Mouse (Mus musculus): ENCODE data around the gene Cyp4f17.
A peak's percentile ranks its signal among the peaks of the same experiment; 100 is the strongest.
"Not testable (repeated sequence)": the region's sequence is repeated elsewhere in the genome, so short reads cannot be mapped to it uniquely, and the experiment has no call there.

Gene Cyp4f17

DNA sequence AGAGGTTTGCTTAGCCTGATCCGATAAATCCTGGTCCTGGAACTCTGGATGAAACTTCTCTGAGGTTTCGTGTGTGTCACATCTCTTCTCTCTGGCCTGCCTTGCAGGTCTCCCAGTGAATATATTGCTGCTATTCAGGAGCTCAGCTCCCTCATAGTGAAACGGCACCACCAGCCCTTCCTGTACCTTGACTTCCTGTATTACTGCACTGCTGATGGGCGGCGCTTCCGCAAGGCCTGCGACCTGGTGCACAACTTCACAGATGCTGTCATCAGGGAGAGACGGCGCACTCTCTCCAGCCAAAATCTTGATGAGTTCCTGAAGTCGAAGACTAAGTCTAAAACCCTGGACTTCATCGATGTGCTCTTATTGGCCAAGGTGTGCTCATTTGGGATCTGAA, 18.0 kb downstream of the Cyp4f17 start:
- ATAC-seq (ENCODE audit: insufficient number of reproducible peaks, low FRiP score, low TSS enrichment) = no peak

DNA sequence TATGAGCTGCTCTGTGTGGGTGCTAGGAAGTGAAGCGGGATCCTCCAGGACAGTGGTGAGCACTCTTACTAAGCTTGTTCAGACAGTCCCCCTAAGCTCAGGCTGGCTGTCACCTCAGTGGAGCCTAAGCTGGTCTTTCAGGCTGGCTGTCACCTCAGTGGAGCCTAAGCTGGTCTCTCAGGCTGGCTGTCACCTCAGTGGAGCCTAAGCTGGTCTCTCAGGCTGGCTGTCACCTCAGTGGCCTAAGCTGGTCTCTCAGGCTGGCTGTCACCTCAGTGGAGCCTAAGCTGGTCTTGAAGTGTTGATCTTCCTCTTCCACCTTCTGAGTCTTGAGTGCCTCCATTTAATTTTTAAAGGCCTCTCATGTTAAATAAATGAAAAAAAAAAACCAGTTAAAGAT, 20.5 kb downstream of the Cyp4f17 start:
- not testable (repeated sequence) for ATAC-seq (ENCODE audit: insufficient number of reproducible peaks, low FRiP score, low TSS enrichment)

DNA sequence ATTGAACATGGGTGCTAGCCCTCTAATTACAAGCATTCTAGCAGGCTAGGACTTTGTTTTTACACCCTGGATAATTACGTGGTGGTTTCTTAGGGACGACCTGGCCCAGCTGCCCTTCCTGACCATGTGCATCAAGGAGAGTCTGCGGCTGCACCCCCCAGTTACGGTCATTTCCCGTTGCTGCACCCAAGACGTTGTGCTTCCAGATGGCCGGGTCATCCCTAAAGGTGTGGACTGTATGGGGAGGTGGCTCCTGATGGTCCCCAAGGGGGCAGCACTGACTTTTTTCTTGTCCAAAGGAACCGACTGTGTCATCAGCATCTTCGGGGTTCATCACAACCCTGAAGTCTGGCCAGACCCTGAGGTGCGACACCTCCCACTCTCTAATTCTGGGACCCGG, 21.9 kb downstream of the Cyp4f17 start:
- ATAC-seq (ENCODE audit: insufficient number of reproducible peaks, low FRiP score, low TSS enrichment) = no peak

DNA sequence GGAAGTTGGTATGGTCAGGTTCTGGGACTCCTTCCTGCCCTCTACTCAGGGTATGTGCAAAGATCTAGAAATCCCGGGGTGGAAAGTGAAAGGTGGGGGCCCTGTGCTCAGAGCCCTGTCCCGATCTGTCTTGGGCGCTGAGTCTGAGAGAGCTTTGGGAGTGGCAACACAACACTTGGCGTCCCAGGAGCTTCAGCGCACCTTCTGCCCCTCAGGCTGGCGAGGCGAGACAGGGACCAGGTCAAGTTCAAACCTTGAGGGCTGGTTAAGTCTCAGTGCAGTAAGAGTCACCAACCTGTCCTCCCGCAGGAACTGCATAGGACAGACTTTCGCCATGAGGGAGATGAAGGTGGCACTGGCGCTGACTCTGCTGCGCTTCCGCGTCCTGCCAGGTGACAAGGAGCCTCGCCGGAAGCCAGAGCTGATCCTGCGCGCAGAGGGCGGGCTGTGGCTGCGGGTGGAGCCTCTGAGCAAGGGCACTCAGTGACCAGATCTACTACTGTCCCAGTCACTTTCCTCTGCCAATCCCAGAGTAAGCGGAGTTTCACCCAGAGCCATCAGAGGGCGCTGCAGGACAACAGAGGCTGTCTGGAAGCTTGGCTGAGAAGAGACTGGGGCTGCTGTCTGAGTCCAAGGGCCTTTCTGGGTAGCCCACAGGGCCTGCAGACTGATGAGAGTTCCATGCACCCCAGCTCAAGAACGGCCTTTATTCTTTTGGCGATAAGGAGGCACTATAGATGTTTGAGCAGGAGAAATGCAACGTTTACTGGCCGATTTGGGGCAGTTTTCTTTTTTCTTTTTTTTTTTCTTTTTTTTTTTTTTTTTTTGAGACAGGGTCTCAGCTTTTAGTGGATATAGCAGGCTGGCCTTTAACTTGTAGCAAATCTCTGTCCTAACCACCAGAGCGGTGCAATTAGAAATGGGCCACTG, 22.8 kb downstream of the Cyp4f17 start:
- ATAC-seq (ENCODE audit: insufficient number of reproducible peaks, low FRiP score, low TSS enrichment) = peak; percentile 90

DNA sequence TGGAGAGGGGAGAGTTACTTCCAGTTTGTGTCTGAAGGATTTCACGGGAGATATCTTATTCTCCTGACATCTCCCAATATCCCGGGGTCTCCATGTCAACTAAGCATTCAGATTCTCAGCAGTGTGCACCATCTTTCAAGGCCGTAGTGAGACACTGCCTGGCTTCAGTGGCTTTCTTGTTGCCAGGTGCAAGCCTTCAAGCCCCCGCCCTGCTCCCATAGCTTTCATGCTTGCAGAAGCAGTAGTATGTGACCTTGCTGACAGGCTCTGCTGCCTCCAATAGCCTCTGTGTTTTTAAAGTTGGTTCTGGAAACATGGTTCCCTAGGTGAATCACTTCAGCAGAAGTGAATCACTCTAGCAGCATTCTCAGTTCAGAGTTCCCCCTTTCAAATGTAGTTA, 26.5 kb downstream of the Cyp4f17 start:
- not testable (repeated sequence) for ATAC-seq (ENCODE audit: insufficient number of reproducible peaks, low FRiP score, low TSS enrichment)

DNA sequence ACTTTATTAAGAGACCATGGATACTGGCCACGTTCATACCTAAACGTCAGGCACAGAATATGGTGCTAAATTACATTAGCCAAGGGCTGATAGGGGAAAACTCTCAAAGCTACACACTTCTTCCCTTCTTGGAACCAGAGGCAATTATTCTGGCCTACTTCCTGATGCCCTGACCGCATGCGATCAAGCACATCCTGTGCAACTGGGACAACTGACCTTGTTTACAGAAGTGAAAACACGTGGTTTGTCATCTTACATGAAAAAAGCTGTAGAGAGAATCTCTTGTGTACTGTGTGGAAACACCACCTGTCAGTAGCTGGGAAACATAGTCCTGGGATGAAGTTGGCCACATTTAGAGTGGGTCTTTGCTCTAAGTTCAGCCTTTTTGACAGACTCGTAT, 28.2 kb downstream of the Cyp4f17 start:
- ATAC-seq (ENCODE audit: insufficient number of reproducible peaks, low FRiP score, low TSS enrichment) = no peak

DNA sequence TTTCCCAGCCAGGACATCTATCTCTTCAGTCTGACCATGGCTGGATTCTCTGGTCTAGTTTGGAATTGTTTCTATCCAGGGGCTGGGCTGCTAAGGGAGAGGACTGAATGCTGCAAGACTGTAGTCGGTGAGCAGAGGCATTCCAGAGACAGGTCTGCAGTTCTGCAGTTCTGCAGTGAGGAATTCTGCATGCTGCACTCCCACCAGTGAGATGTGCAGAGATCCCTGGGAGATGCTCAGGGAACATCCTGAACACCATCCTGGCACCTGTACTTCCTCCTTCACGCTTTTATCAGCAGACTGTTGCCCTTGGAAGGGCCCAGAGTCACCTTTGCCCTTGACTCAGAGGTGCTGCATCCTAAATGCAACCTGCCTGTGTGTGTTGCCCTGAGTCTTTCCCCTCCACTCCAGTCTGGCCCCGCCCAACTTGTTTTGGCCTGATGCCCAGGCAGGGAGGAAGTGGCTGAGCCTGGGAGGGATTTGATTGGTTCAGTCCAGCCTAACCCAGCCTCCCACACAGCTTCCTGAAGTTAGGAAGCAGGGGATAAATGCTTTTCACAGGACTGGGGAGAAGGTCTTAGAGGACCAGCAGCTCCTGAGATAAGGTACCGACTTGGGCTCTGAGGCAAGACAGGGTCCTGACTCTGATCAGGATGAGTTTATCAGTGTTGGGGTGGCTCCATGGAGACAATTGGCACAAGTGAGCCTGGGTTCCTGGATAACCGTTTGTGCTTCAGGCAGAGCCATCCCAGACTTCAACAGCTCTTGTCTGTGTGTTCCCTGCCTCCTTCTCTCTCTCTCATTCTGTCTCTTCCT, 30.4 kb downstream of the Cyp4f17 start, which contains the start of gene Cyp4f16:
Cyp4f16 (plus strand) TSS at position 508 of the 816 bp plus-strand sequence.
- ATAC-seq (ENCODE audit: insufficient number of reproducible peaks, low FRiP score, low TSS enrichment) = peak; percentile 79

DNA sequence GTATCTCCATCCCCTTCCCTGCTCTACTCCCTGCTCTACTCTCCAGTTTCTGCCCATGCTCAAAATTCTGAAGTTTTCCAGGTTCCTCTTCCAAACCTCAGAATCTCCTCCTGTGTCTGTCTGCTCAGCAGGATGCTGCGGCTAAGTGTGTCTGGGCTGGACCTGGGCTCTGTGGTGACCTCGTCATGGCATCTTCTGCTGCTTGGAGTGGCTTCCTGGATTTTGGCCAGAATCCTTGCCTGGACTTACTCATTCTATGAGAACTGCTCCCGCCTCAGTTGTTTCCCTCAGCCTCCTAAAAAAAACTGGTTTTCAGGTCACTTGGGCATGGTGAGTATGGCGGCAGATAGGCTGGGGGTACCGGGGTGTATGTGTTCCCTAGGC, 31.0 kb downstream of the Cyp4f17 start:
- no peak for ATAC-seq (ENCODE audit: insufficient number of reproducible peaks, low FRiP score, low TSS enrichment)

DNA sequence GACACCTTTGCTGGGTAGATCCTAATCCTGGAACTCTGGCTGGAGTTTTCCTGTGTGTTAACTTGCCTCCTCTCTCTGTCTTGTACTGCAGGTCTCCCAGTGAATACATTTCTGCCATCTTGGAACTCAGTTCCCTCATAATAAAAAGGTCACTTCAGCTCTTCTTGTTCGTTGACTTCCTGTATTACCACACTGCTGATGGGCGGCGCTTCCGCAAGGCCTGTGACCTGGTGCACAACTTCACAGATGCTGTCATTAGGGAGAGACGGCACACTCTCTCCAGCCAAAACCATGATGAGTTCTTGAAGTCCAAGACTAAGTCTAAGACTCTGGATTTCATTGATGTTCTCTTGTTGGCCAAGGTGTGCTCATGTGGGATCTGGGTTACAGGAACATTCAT, 38.9 kb downstream of the Cyp4f17 start:
- not testable (repeated sequence) for ATAC-seq (ENCODE audit: insufficient number of reproducible peaks, low FRiP score, low TSS enrichment)

DNA sequence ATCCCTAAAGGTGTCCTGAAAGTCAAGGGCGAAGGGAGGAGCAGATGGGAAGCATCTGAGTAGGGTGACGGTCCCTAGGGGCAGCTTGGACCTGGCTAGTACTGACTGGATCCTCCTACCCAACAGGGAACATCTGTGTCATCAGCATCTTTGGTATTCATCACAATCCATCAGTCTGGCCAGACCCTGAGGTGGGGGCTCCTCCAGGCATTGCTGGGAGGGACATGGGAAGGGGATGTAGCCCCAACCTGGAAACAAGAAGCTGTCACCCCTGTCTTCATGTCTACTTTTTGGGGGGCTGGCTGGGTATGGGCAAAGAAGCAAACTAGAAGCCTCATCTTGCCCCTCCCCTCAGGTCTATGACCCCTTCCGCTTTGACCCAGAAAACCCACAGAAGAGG, 44.5 kb downstream of the Cyp4f17 start:
- ATAC-seq (ENCODE audit: insufficient number of reproducible peaks, low FRiP score, low TSS enrichment) = not testable (repeated sequence)

DNA sequence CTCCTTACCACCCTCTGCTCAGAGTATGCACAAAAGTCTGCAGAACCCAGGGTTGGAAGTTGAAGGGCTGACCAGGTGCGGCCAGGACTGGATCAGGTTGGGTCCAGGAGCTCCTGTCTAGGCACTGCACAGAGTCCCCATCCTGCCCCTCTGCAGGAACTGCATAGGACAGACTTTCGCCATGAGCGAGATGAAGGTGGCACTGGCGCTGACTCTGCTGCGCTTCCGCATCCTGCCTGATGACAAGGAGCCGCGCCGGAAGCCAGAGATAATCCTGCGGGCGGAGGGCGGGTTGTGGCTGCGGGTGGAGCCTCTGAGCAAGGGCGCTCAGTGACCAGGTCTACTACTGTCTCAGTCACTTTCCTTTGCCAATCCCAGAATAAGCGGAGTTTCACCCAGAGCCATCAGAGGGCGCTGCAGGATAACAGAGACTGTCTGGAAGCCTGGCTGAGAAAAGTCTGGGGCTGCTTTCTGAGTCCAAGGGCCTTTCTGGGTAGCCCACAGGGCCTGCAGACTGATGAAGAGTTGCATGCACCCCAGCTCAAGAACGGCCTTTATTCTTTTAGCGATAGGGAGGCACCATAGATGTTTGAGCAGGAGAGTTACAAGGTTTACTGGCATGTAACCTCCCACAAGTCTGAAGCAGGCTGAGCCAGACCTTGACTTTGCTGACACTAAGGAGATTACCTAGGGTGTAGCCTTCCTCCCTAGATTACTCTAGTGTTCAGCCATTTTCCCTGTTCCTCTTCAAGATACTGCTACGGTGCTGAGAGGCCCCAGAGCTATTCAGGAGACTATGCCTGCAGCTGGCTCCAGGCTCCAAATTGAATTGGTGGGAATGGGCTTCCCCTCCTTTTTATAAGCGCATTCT, 45.3 kb downstream of the Cyp4f17 start:
- ATAC-seq (ENCODE audit: insufficient number of reproducible peaks, low FRiP score, low TSS enrichment) = peak; percentile 97

DNA sequence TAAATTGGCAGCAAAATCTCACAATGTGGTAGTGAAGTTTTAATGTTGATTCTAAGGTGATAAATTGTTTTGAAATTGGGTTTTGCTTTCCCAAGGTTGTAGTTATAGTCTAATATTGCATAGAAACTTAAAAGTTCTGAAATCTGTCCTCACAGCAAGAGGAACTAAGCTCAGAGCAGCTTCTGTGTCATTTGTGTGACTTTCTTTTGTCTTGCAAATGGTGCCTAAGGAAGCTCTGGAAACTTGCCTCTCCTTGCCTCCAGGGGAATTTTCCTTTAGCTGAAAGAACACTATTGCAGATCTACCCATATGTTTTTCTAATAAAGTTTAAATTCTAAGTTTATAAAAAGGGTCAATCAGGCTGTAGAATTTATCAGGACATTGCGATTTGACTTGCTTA, 47.2 kb downstream of the Cyp4f17 start:
- ATAC-seq (ENCODE audit: insufficient number of reproducible peaks, low FRiP score, low TSS enrichment) = not testable (repeated sequence)

DNA sequence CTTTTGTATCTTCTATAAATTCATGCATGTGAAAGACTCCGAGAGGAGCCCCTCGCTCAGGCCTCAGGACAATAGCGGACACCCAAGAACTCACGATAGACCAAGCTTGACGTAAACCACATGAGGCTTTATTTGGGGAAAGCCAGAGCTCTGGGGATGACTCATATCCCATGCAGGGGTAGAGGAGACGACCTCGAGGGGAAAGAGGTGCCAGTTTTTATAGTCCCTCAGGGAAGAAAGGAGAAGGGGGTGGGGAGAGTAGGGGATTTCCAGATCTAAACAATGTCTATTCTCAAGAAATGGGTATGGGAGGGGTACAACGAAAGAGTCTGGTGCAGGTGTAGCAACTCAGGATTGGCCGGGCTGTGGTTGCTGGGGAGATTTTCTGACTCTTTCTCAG, 48.5 kb downstream of the Cyp4f17 start:
- ATAC-seq (ENCODE audit: insufficient number of reproducible peaks, low FRiP score, low TSS enrichment) = not testable (repeated sequence)

DNA sequence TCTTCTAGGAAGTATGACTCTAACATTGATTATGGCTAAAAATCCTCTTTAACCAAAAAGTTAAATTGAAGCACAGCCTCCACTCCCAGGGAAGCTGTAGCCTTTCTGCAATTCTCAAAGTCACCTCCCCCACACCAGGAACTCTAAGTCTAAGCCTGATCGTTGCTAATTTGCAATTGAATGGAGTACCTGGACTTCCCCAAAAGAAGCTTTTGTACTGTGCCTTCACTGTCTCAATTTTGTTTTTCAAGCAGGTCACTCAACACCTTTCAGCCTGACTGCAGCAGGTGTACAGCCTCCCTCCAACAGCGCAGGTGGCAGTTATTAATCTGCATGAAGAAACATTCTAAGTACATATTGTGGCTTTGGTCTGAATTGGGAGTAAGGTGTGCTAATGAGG, 57.5 kb downstream of the Cyp4f17 start:
- ATAC-seq (ENCODE audit: insufficient number of reproducible peaks, low FRiP score, low TSS enrichment) = not testable (repeated sequence)

DNA sequence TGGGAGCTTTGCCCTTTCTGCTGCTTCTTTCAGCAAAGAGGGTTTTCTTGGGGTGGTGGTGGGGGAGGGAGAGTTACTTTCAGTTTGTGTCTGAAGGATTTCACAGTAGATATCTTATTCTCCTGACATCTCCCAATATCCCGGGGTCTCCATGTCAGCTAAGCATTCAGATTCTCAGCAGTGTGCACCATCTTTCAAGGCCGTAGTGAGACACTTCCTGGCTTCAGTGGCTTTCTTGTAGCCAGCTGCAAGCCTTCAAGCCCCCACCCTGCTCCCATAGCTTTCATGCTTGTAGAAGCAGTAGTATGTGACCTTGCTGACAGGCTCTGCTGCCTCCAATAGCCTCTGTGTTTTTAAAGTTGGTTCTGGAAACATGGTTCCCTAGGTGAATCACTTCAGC, 67.4 kb downstream of the Cyp4f17 start:
- not testable (repeated sequence) for ATAC-seq (ENCODE audit: insufficient number of reproducible peaks, low FRiP score, low TSS enrichment)

DNA sequence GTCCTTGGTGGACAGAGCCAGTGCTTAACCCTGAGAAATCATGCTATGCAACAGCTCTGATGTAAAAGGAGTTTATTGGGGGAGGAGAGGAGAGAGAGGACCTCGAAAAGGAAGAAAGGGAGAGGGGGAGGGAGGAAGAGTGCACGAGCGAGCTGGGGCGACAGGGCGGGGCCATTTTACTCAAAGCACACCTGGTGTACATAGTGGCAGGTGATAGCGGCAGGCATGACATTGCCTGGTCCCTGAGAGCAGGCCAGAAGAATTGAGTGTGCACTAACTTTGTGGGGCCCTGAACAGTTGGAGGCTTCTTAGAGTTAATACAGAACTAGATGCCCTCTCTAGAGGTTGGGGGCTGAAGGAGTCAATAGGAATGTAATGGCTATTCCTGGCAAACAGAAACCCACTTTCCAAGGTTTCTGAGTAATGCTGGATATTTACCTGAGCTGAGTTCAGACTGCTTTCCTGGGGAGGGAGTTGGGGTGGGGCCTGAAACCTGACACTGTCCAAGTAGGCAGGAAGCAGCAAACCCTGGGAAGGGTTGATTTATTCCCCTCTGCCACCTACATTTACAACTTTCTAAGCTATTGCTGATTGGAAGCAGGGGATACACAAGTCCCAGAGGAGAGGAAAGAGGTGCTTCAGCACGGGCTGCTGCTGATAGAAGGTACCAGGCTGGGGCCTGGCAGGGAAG, 71.8 kb downstream of the Cyp4f17 start:
- ATAC-seq (ENCODE audit: insufficient number of reproducible peaks, low FRiP score, low TSS enrichment) = no peak

Measured in cerebellum, adult (tissue).